Mouse (Mus musculus): ENCODE measurements around the gene Chrna1.

The Chrna1 gene

GRCm38 (mm10) chr2:73554389-73554788, 25.7 kb downstream of the Chrna1 start:
- DNase-seq = no peak

- no peak for DNase-seq
These were observed 27.2 kb downstream of the Chrna1 start for GRCm38 (mm10) chr2:73552926-73553325.

DNA sequence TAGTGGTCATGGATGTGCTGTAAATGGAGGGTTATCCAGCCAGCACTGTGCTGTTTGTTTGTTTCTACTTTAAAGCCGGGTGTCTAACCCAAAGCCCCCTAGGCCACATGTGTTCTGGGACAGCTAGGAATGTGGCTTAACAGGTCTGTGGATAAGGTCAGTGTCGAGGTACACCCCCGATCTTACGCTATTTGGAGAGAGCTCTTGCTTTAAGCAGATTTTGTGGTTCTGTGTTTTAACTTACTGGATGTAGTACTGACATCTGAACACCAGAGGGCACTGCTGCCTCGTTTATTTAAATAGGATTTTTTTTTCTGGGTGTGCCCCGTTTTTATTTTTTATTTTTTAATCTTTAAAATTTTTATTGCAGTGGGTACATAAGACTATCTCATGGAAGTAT, 29.4 kb downstream of the Chrna1 start:
- no peak for DNase-seq

DNA sequence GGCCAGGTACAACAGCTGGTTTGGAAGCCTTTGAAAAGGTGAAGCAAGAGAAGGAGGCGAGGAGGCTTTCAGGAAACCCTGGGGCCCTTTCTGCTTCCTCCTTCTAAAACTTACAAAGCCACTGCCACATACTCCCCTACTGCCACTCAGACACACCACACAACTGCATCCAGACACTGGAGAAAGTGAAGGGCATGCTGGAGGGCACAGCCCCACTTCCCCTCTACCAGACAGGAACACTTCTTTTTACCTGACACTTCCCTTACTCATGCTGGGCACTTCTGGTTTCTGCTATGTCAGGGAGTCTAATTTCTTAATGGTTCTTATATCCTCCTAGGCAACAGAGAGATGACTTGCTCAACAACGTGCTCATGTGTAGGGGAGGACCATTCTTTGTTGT, 31.6 kb downstream of the Chrna1 start:
- no peak for DNase-seq

DNA sequence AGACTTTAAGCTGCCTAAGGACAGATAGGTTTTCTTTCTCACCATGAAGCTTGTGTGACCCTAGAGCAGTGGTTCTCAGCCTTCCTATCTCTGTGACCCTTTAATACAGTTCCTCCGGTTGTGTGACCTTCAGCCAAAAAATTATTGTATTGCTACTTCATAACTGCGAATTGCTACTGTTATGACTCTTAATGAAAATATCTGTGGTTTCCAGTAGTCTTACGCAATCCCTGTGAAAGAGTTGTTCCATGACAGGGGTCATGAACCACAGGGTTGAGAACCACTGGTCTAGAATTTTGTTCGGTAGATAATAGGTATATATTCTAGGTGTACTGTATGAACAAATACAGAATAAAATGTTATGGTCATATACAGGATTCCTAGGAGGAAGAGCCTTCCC, 32.9 kb downstream of the Chrna1 start:
- no peak for DNase-seq

DNA sequence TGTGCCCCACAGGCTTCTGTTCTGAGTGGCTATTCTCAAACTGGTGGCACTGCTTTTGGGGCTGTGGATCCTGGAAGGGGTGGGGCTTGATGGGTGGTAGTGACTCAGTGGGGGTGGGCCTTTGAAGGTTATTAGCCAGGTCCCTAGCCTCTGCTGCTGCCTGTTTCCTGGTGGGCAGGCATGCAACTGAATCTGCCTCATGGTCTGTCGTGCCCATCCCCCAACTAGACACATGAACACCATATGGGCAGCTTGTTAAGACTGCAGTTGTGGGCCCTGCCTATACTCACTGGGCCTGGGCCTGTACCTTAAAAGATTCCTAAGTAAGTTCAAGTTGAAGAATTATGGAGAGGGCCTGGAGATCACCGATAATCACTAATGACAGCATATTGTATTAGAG, 34.6 kb downstream of the Chrna1 start:
- no peak for DNase-seq

DNA sequence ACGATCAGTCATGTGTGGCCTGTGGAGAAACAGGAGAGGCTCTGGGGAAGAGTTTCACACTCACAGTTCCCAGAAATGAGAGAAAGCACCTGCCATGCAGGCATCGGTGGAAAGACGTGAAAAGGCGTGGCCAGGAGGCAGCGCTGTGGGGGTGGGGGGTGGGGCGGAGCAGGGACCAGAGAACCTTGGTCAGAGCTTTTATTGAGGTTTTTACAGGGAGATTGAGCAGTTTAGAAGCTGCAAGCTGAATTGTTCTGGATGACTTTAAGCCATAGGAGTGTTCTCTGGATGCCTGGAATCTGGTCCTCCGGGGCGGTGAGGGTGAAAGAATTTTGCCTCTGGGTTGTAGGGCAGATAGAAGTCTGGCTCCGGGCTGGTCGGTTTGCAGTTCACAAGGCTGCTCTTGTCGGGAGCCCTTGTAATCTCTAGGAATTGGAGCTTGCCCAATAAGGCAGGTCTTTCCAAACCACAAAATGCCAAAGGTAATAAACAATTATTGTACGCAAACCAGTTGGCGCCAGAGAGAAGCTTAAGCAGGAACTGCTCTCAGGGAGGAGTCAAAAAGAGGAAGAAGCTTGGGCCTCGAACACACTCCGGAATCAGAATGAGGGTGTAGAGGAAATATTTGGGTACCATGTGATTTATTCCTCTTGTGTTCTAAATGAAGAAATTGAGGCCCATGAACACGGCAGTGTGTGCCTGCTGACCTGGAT, 39.5 kb downstream of the Chrna1 start:
- DNase-seq = no peak

DNA sequence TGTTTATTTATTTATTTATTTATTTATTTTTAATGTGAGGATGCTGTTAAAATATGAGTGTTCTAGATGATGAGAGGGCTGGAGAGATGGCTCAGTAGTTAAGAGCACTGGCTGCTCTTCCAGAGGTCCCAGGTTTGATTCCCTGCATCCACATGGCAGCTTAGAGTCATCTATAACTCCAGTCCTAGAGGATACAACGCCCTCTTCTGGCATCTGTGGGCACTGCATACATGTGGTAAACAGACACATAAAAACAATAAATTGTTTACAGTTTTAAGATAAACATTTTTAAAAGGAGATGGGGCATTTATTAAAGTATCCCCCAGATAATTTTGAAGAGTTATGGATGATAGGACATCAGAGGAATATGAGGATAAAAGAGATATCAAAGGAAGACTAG, 40.4 kb downstream of the Chrna1 start:
- no peak for DNase-seq

DNA sequence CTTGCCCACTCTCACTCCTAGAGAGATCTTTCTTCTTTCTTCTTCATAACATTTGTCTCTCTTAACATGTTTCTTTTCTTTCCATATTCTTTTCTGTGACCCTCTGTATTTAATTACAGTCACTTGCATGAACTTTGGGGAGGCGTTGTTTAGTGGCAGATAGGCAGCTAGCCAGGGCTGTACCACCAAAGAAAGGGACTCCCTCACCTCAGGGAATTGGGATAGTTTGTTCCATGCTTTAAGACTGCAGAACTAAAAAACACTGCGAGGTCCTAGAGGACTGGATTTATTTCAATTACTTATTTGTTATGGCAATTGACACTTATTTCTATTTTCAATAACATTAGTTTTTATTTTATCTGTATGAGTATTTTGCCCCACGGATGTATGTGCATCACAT, 41.0 kb downstream of the Chrna1 start:
- DNase-seq = no peak

GRCm38 (mm10) chr2:73538590-73538989, 41.5 kb downstream of the Chrna1 start:
- no peak for DNase-seq

- DNase-seq = no peak
These were observed 43.9 kb downstream of the Chrna1 start for GRCm38 (mm10) chr2:73536091-73536783.

- no peak for DNase-seq
These were observed 45.4 kb downstream of the Chrna1 start for GRCm38 (mm10) chr2:73534720-73535119.

GRCm38 (mm10) chr2:73530487-73530886, 49.7 kb downstream of the Chrna1 start:
- no peak for DNase-seq

GRCm38 (mm10) chr2:73529356-73530330, 50.5 kb downstream of the Chrna1 start, which contains the start of gene Wipf1:
TSS of gene Wipf1 (minus strand) at chr2:73529734.
- peak; percentile 21 for DNase-seq

- no peak for DNase-seq
These were observed 51.4 kb downstream of the Chrna1 start for GRCm38 (mm10) chr2:73528516-73529355.

- no peak for DNase-seq
These were observed 52.2 kb downstream of the Chrna1 start for GRCm38 (mm10) chr2:73527956-73528355.

DNA sequence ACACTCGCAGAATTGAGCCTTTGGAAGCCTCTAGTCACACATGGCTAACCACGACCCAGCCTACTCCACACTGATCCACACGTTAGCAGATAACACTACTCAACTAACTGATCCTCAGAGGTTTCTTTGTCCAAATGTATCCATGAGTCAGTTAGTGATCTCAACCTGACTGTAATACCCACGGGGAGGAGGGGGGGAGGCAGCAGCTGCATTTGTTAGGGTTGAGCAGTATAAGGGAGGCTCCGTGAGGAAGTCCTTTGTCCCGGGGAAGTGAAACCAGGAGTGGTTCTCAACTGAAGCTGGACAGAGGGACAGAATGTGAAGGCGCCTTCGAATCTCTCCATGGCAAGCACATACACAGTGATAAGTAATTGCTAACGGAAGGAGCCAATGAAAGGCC, 53.4 kb downstream of the Chrna1 start:
- no peak for DNase-seq

DNA sequence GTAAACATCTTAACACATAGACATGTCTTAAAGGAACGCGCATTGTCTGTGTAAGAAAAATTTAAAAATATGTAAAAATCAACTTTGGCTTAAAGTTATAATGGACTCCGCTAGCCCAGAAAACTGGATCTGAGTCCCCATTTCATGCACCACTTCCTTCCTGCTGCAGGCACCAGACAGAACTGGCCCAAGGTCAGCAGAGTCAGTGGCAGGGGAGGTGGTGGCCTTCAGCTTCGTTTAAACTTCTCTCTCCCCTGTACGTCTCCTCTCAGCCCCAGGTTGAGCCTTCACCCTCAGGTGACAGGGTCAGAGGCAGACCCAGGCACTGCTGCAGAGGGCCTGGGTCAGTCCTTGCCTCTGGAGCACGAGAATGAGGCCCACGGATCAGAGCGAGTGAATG, 57.2 kb downstream of the Chrna1 start:
- no peak for DNase-seq

GRCm38 (mm10) chr2:73522336-73522735, 57.8 kb downstream of the Chrna1 start:
- DNase-seq = no peak

DNA sequence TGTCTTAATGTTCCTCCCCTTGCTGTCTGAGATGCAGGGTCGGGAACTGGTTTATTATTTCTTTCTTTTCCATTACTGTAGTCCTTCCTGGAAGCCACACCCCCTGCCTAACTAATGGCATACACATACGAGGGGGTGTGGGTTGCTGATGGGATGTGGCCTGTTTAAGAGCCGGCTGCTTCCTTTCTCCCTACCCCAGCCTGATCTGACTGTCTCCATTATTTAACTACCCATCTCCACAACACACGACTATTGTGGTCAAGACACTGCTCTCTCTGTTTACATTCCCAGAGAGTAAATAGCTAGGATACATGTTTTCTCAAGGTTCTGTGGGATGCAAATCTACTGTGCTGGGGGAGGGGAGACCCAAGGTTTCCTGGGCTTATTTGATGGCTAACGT, 58.4 kb downstream of the Chrna1 start:
- DNase-seq = no peak

- no peak for DNase-seq
These were observed 61.2 kb downstream of the Chrna1 start for GRCm38 (mm10) chr2:73518966-73519365.

DNA sequence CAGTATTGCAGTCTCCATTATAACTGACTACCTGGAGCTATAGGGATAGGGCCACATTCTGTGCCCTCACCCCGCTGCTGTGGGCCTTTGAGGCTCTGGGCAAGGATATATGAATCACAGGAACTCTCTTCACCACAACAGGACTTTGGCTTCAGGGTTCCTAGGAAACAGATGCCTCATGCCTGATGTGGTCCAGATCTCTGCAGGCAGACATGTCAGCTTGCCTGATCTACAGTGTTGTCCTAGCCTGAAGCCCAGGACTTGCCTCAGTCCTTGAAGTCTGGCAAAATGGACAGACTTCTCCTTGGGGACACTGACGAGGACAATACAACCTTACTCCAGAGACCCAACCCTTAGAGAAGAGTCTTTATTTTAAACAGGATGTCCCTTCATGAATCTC, 61.8 kb downstream of the Chrna1 start:
- no peak for DNase-seq

GRCm38 (mm10) chr2:73514178-73514577, 66.0 kb downstream of the Chrna1 start:
- no peak for DNase-seq
